Mouse (Mus musculus) induced T-regulatory cell, adult 2 months (primary cell): ENCODE results near the gene Cdk5.
A peak's percentile ranks its signal among the peaks of the same experiment; 100 is the strongest.
"Not testable (repeated sequence)": the region's sequence is repeated elsewhere in the genome, so short reads cannot be mapped to it uniquely, and the experiment has no call there.

Experiments used
- DNase-seq: peaks from one replicate; pipeline ENCODE4 v3.0.0-alpha.2; 2012; ENCODE audit warnings: low read depth

The Cdk5 gene

DNA sequence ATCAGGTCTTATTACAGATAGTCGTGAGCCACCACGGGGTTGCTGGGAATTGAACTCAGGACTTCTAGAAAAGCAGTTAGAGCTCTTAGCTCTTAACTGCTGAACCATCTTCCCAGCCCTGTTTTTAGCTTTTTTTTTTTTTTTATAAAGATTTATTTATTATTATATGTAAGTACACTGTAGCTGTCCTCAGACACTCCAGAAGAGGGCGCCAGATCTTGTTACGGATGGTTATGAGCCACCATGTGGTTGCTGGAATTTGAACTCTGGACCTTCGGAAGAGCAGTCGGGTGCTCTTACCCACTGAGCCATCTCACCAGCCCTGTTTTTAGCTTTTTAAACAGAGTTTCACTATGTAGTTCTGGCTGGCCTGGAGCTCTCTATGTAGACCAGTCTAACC, 27.1 kb downstream of the Cdk5 start:
- DNase-seq, result not testable (repeated sequence)

GRCm38 (mm10) chr5:24394165-24394894, 29.0 kb downstream of the Cdk5 start:
- DNase-seq, result peak; percentile 97

DNA sequence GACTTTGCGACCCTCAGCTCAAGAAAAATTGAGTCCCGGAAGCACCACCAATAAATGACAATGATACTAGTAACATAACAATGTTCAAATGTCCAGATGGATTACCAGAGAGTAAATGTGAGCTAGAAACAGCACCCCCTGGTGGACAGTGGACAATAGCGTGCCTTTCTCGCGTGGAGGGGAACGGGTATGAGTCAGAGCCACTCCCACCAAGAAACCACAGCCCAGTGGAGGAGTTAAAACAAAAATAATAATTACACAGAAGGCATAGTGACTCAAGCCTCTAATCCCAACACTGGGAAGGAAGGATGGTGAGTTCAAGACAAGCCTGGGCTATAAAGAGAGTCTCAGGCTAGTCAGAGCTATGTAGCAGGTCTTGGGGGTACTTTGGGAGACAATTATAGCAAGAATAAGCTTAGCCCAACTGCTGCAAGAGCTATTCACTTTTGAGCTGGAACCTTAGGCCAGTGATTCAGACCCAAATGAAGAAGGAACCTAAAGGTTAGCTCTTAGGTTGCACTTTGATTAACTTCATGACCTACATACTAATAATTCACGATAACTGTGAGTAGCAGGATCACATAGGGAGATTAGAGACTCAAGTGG, 29.8 kb downstream of the Cdk5 start, which contains the start of gene Abcb8:
TSS of gene Abcb8 (plus strand) at position 272 of the 606 bp plus-strand sequence.
- peak; percentile 98 for DNase-seq

- DNase-seq, result no peak
Measured at GRCm38 (mm10) chr5:24392724-24393123, 30.6 kb downstream of the Cdk5 start.

GRCm38 (mm10) chr5:24391864-24392263, 31.5 kb downstream of the Cdk5 start, which contains the start of gene Atg9b:
Atg9b (minus strand) TSS chr5:24392143.
- no peak for DNase-seq

- DNase-seq, result no peak
Measured at GRCm38 (mm10) chr5:24389658-24390020, 33.7 kb downstream of the Cdk5 start.

DNA sequence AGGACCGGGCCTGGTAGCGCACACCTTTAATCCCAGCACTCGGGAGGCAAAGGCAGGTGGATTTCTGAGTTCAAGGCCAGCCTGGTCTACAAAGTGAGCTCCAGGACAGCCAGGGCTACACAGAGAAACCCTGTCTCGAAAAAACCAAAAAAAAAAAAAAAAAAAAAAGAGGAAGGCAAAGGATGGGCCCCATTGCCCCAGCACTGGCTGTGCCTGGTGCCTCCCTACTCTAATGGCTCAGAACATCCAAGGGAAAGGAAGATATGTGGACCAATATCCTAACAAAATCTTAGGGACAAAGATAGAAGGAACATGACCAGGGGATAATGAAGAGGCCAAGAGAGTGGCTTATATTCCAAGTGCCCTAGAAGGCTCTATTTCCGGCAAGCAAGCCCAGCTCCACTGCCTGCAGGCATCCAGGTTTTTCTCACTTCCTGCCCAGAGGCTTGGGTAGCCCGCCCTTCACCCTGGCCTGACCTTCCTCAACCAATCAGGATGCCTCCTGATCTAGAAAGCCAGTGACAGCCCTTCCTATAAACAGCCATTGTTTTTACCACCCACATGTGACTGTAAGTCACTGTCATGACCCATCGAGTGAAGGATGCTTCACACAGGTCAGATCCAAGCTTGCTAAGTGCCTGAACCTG, 34.2 kb downstream of the Cdk5 start:
- peak; percentile 83 for DNase-seq

DNA sequence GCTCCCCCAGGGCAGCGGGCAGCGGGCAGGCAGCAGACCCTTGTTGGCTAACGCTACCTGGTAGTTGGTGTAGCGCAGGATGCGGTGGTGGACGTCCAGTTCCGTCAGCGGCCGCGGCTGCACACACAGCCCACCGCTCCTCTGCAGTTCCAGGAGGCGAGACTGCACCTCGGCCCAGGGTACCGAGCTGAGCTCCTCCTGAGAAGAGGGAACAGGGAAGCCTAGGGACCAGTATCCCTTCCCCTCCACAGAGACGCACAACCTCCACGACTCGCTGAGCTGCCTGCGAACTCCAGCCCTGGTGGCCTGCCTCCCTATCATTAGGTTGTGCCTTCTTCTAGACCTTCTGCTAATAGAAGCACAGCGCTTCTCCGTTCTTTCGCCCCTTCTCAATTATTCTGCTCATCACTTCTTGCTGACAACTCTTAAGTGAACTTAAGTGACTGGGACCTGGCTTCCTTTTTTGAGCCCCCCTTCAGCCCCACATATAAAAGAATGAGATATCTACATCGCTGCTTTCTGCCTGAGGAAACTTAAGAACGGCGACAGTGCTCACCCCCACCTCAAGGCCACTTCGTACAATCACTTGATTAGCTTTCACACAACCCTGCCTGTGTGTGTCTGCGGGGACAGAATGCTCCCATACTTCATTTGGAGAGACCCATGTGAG, 34.9 kb downstream of the Cdk5 start:
- peak; percentile 25 for DNase-seq

GRCm38 (mm10) chr5:24387264-24388241, 35.8 kb downstream of the Cdk5 start:
- peak; percentile 73 for DNase-seq

- DNase-seq, result no peak
Measured at GRCm38 (mm10) chr5:24385887-24386550, 37.3 kb downstream of the Cdk5 start.

- DNase-seq, result peak; percentile 23
Measured at GRCm38 (mm10) chr5:24385374-24385773, 38.0 kb downstream of the Cdk5 start.

- peak; percentile 83 for DNase-seq
Measured at GRCm38 (mm10) chr5:24384407-24384806, 38.9 kb downstream of the Cdk5 start.

GRCm38 (mm10) chr5:24383026-24383859, 40.1 kb downstream of the Cdk5 start:
- peak; percentile 98 for DNase-seq

DNA sequence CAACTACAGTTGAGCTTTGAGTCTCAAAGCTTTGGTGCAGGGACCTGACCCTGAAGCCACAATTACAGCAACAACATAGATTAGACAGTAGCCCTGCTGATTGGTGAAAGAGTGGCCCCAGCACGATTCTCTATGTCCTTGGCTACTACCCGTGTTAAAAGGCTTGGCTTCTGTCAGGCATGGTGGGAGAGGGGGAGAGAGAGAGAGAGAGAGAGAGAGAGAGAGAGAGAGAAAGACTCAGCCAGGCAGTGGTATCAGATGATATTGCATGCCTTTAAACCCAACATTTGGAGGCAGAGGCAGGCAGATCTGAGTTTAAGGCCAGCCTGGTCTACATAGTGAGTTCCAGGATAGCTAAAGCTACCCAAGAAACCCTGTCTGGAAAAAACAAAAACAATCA, 41.3 kb downstream of the Cdk5 start:
- DNase-seq, result no peak

DNA sequence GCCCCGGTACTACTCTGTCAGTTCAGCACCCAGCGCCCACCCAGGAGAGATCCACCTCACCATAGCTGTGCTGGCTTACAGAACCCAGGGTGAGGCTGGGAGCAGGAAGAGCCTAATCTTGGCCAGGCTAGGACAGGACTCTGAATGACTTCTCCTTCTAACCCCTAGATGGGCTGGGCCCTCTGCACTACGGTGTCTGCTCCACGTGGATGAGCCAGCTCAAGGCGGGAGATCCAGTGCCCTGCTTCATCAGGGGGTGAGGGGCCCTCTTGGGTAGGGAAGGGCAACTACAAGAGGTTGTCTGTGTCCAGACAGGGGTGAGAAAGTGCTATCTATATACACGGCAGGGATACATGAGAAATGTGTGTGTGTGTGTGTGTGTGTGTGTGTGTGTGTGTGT, 41.8 kb downstream of the Cdk5 start:
- no peak for DNase-seq

GRCm38 (mm10) chr5:24380499-24380898, 42.8 kb downstream of the Cdk5 start:
- DNase-seq, result no peak

- DNase-seq, result no peak
Measured at GRCm38 (mm10) chr5:24379501-24379900, 43.8 kb downstream of the Cdk5 start.

- no peak for DNase-seq
Measured at GRCm38 (mm10) chr5:24378700-24379099, 44.6 kb downstream of the Cdk5 start.

DNA sequence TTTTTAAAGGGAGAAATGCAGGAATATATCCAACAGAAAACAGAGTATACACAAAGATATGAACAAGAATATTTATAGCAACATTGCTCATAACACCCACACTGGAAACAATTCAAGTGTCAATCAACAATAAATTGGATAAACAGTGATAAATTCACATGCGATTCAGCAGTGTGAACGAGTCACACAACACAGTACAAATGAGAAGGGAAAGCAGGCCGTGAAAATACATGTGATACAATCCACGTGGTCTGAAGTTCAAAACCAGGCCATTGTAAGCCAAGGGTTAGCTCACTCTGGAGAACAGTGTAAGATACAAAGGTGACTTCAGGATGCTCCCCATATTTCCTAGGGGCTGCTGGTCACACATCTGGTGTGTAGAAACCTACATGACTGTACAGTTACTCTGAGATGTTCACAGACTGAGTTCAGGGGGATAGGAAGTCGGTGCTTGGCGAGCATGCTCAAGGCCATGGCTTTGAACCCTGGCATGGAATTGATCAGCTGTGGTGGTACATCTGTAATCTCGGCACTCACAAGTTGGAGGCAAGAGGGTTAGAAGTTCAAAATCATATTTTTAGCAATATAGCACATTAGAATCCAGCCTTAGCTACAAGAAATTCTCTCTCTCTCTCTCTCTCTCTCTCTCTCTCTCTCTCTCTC, 48.5 kb downstream of the Cdk5 start:
- no peak for DNase-seq
